Mouse (Mus musculus) ES-E14 (cell line): ENCODE data around the gene Trim9.

ENCODE experiments used
- HCFC1 ChIP-seq: IDR thresholded peaks from 2 replicates; pipeline ENCODE4 v1.6.1; 2012; ENCODE audit warnings: low read length, inconsistent platforms, borderline replicate concordance; ENCODE audit not compliant: insufficient read depth
- MAFK ChIP-seq: IDR thresholded peaks from 2 replicates; pipeline ENCODE4 v1.6.1; 2014; ENCODE audit warnings: mild to moderate bottlenecking, low read depth, low read length, inconsistent platforms; ENCODE audit not compliant: insufficient read depth

- TF ChIP-seq MAFK (no peak), HCFC1 (no peak)
Measured at GRCm38 (mm10) chr12:70228155-70228554, 119.3 kb downstream of the Trim9 start.
